Comparison of ENCODE assay signal across 46 mouse cellular contexts in the genomic region with DNA sequence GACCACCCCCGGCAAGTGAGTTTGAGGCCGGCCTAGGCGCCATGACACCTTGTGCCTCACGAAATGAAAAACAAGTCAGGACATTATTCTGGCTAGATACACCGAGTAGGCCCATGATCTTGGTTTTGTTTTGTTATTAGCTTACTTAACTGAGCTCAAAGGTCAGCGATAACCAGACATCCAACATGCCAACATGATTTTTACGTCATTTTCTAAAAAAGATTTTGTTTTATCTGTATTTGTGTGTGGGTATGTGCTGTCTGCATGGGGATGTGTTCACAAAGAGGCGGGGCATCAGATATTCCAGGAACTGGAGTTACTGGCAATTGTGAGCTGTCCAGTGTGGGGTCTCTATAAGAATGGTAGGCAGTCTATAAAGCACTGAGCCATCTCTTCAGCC. TPM values are rescaled to one million over a fixed set of nuclear protein-coding genes. Genes with fewer than 3 reads are reported as not detected.
"Had no signal": no experiment of that assay in that cellular context is flagged by ENCODE, and none has a peak within 500 bp of the region (broad histone marks: within the 10 kb centered on the region; RNA-seq: fewer than 3 reads in every experiment).

No protein-coding gene starts in this region.

- H3K4me1 ChIP-seq: heart, embryonic 15.5 days; hindbrain, embryonic 13.5 days; hindbrain, embryonic 15.5 days had no signal

- H3K27ac ChIP-seq: heart, embryonic 10.5 days; heart, embryonic 13.5 days; heart, embryonic 15.5 days; hindbrain, embryonic 10.5 days; hindbrain, embryonic 12.5 days; hindbrain, embryonic 13.5 days; hindbrain, embryonic 14.5 days; hindbrain, embryonic 15.5 days; hindbrain, postnatal 0 days; intestine, embryonic 15.5 days; kidney, embryonic 15.5 days; kidney, postnatal 0 days; layer of hippocampus, adult 2 months had no signal

- H3K36me3 ChIP-seq: heart, embryonic 10.5 days; heart, embryonic 12.5 days; heart, embryonic 13.5 days; heart, embryonic 15.5 days; hindbrain, embryonic 10.5 days; hindbrain, embryonic 12.5 days; hindbrain, embryonic 13.5 days; hindbrain, embryonic 15.5 days; intestine, embryonic 15.5 days; kidney, embryonic 15.5 days had no signal

- H3K4me2 ChIP-seq: heart, embryonic 11.5 days; heart, embryonic 12.5 days; heart, embryonic 13.5 days; heart, embryonic 15.5 days; hindbrain, embryonic 12.5 days; hindbrain, embryonic 13.5 days; hindbrain, embryonic 14.5 days; hindbrain, embryonic 15.5 days; intestine, embryonic 15.5 days; kidney, embryonic 15.5 days had no signal

- DNase-seq: heart, postnatal 10 days; heart, postnatal 14 days; heart, postnatal 36 days; heart, postnatal 4 days; kidney, adult 11 months; kidney, adult 18-20 months; kidney, adult 2 months; kidney, adult 8-10 months; kidney, adult 9 months; kidney, postnatal 10 days; kidney, postnatal 14 days; kidney, postnatal 25 days; kidney, postnatal 36 days; kidney, postnatal 4 days; layer of hippocampus, adult 9-11 months; layer of hippocampus, postnatal 36 days had no signal

- H3K4me3 ChIP-seq: heart, embryonic 10.5 days; heart, embryonic 12.5 days; heart, embryonic 13.5 days; heart, embryonic 15.5 days; hindbrain, embryonic 10.5 days; hindbrain, embryonic 12.5 days; hindbrain, embryonic 13.5 days; hindbrain, embryonic 15.5 days; intestine, embryonic 15.5 days; kidney, embryonic 15.5 days; layer of hippocampus, adult 2 months had no signal

- H3K9ac ChIP-seq: heart, embryonic 12.5 days; heart, embryonic 13.5 days; heart, embryonic 15.5 days; hindbrain, embryonic 12.5 days; hindbrain, embryonic 13.5 days; hindbrain, embryonic 14.5 days; hindbrain, embryonic 15.5 days; intestine, embryonic 15.5 days; kidney, embryonic 15.5 days had no signal

- ATAC-seq: hindbrain, embryonic 16.5 days; hindbrain, postnatal 0 days; inflammation-experienced regulatory T-cells, adult 6 months; intestine, embryonic 15.5 days; intestine, embryonic 16.5 days; intestine, postnatal 0 days had no signal

- H3K9me3 ChIP-seq: heart, embryonic 10.5 days; heart, embryonic 12.5 days; heart, embryonic 13.5 days; heart, embryonic 15.5 days; hindbrain, embryonic 10.5 days; hindbrain, embryonic 12.5 days; hindbrain, embryonic 13.5 days; hindbrain, embryonic 15.5 days; intestine, embryonic 15.5 days; kidney, embryonic 15.5 days had no signal

- H3K27me3 ChIP-seq: hindbrain, embryonic 12.5 days; hindbrain, embryonic 13.5 days; hindbrain, embryonic 15.5 days; intestine, embryonic 15.5 days; kidney, embryonic 15.5 days had no signal

RNA-seq across cellular contexts. Expression of gene Cpn1, which starts 14.2 kb away (rescaled TPM):
- total RNA-seq: heart, postnatal 10 days; heart, postnatal 4 days; hematopoietic stem cell, adult 5-6 weeks had no signal
- polyA plus RNA-seq: inflammation-experienced regulatory T-cells, adult 6 months had no signal

RNA-seq across cellular contexts. Expression of gene Cyp2c23, which starts 56.9 kb away (rescaled TPM):
- total RNA-seq: heart, postnatal 25 days; heart, postnatal 4 days; hematopoietic stem cell, adult 5-6 weeks; hindbrain, postnatal 0 days; layer of hippocampus, adult 18-20 months; layer of hippocampus, adult 2 months; layer of hippocampus, adult 8-10 months; layer of hippocampus, postnatal 10 days; layer of hippocampus, postnatal 25 days; layer of hippocampus, postnatal 36 days had no signal
- polyA plus RNA-seq: heart, embryonic 14.5 days; heart, embryonic 15.5 days; heart, embryonic 16.5 days; heart, postnatal 0 days; hindbrain, embryonic 10.5 days; hindbrain, embryonic 11.5 days; hindbrain, embryonic 12.5 days; hindbrain, embryonic 13.5 days; hindbrain, embryonic 14.5 days; hindbrain, embryonic 15.5 days; hindbrain, embryonic 16.5 days; hindbrain, postnatal 0 days; inflammation-experienced regulatory T-cells, adult 6 months; intestine, embryonic 14.5 days had no signal
